Mouse (Mus musculus): Measurements from ENCODE around the gene Bcl11a. TPM values are rescaled to one million over a fixed set of nuclear protein-coding genes. Genes with fewer than 3 reads are reported as not detected.

Bcl11a gene
- total RNA-seq, 2 experiments from 2014 or later: 94.7 to 104 TPM

Other genes with a start within 250 kb of the Bcl11a start
- 10 to 100 TPM; 19.9 to 21.6 TPM for gene Papolg, start 182.8 kb upstream of the Bcl11a start, total RNA-seq (2021)
- 1 to 10 TPM; 1.0 to 1.4 TPM for gene A830031A19Rik, start 3.0 kb upstream of the Bcl11a start, total RNA-seq (2021)